Mouse (Mus musculus) hindbrain, embryonic 10.5 days (tissue): ENCODE data around the gene Elf5. TPM values are rescaled to one million over a fixed set of nuclear protein-coding genes. Genes with fewer than 3 reads are reported as not detected.
A peak's percentile ranks its signal among the peaks of the same experiment; 100 is the strongest.

Source experiments
- DNase-seq: peaks from one replicate; pipeline ENCODE4 v3.0.0-alpha.2; 2017; ENCODE audit warnings: low spot score
- H3K27ac ChIP-seq: fragments of 300-500 bp; sonication (generic); 2 replicates; pipeline ENCODE4 v1.5.1; 2016; ENCODE audit warnings: mild to moderate bottlenecking, moderate library complexity
- H3K27me3 ChIP-seq: fragments of 300-500 bp; sonication (generic); 2 replicates; pipeline ENCODE4 v1.6.1; 2016; ENCODE audit warnings: mild to moderate bottlenecking; ENCODE audit not compliant: poor library complexity, insufficient read depth, severe bottlenecking
- H3K36me3 ChIP-seq: fragments of 300-500 bp; sonication (generic); 2 replicates; pipeline ENCODE4 v1.6.1; 2016; ENCODE audit warnings: mild to moderate bottlenecking, moderate library complexity
- H3K4me1 ChIP-seq: fragments of 300-500 bp; sonication (generic); replicated peaks from 2 replicates; pipeline ENCODE4 v1.6.1; 2016; ENCODE audit warnings: mild to moderate bottlenecking
- H3K4me3 ChIP-seq: fragments of 300-500 bp; sonication (generic); 2 replicates; pipeline ENCODE4 v1.5.1; 2016; ENCODE audit warnings: mild to moderate bottlenecking, moderate library complexity
- H3K9me3 ChIP-seq: fragments of 300-500 bp; sonication (generic); 2 replicates; pipeline ENCODE4 v1.6.1; 2016; ENCODE audit warnings: mild to moderate bottlenecking, moderate library complexity
- WGBS: fragments of 180-500 bp; shearing (Covaris S2); methylation state at CpG from one replicate; pipeline ENCODE4 v1.1.7; 2016; 5-methylcytosine and 5-hydroxymethylcytosine counted together
- polyA plus RNA-seq: library from polyadenylated mRNA; unstranded; fragments of >200 nt; fragmentation: Nextera tagmentation; extraction: Ambion mirVana; gene quantifications from 2 replicates; pipeline ENCODE4 v1.2.1, GENCODE M21; 2016

Elf5 gene
- polyA plus RNA-seq, 1 experiment from 2014 or later, result not detected

- 91% methylated on average over 3 of the region's 3 CpGs for WGBS
- Histone ChIP-seq H3K36me3 (no peaks in the 10 kb centered on the region), H3K9me3 (no peaks in the 10 kb centered on the region), H3K4me3 (no peak overlapping the region), H3K27ac (no peak overlapping the region), H3K4me1 (no peaks in the 10 kb centered on the region), H3K27me3 (no peaks in the 10 kb centered on the region)
- DNase-seq, result no peak
Observed at GRCm38 (mm10) chr2:103415774-103416173, 4.3 kb downstream of the Elf5 start.

- no peak overlapping the region for H3K4me3 ChIP-seq
- no peaks in the 10 kb centered on the region for H3K27me3 ChIP-seq
- no peaks in the 10 kb centered on the region for H3K36me3 ChIP-seq
- no peak for DNase-seq
- no peaks in the 10 kb centered on the region for H3K9me3 ChIP-seq
- 79% methylated on average over 15 of the region's 15 CpGs for WGBS
- H3K27ac ChIP-seq, result no peak overlapping the region
- H3K4me1 ChIP-seq, result peaks cover 8% of the 10 kb centered on the region; the same call in 1 of the 2 replicates
Observed at GRCm38 (mm10) chr2:103420650-103421507, 9.4 kb downstream of the Elf5 start.

- Histone ChIP-seq H3K27me3 (no peaks in the 10 kb centered on the region), H3K4me1 (peaks cover 8% of the 10 kb centered on the region; the same call in 1 of the 2 replicates), H3K9me3 (no peaks in the 10 kb centered on the region), H3K36me3 (no peaks in the 10 kb centered on the region), H3K27ac (no peak overlapping the region), H3K4me3 (no peak overlapping the region)
- 65% methylated on average over 12 of the region's 12 CpGs for WGBS
- no peak for DNase-seq
Observed at GRCm38 (mm10) chr2:103423884-103424283, 12.4 kb downstream of the Elf5 start.

GRCm38 (mm10) chr2:103424349-103425026 lies 13.0 kb downstream of the Elf5 start:
- no peaks in the 10 kb centered on the region for H3K9me3 ChIP-seq
- H3K27ac ChIP-seq, result no peak overlapping the region
- WGBS, result 31% methylated on average over 12 of the region's 12 CpGs
- H3K4me1 ChIP-seq, result peaks cover 8% of the 10 kb centered on the region; the same call in 1 of the 2 replicates
- H3K36me3 ChIP-seq, result no peaks in the 10 kb centered on the region
- no peak overlapping the region for H3K4me3 ChIP-seq
- peak; percentile 70 for DNase-seq
- no peaks in the 10 kb centered on the region for H3K27me3 ChIP-seq

- no peaks in the 10 kb centered on the region for H3K27me3 ChIP-seq
- no peaks in the 10 kb centered on the region for H3K9me3 ChIP-seq
- 85% methylated on average over 11 of the region's 11 CpGs for WGBS
- no peak overlapping the region for H3K4me3 ChIP-seq
- peaks cover 8% of the 10 kb centered on the region; the same call in 1 of the 2 replicates for H3K4me1 ChIP-seq
- H3K27ac ChIP-seq, result no peak overlapping the region
- H3K36me3 ChIP-seq, result no peaks in the 10 kb centered on the region
- DNase-seq, result no peak
Observed at GRCm38 (mm10) chr2:103425456-103426063, 14.1 kb downstream of the Elf5 start.

GRCm38 (mm10) chr2:103428356-103428755 lies 16.9 kb downstream of the Elf5 start:
- 87% methylated on average over 3 of the region's 3 CpGs for WGBS
- Histone ChIP-seq H3K27me3 (no peaks in the 10 kb centered on the region), H3K4me1 (peaks cover 8% of the 10 kb centered on the region; the same call in 1 of the 2 replicates), H3K9me3 (no peaks in the 10 kb centered on the region), H3K4me3 (no peak overlapping the region), H3K36me3 (no peaks in the 10 kb centered on the region), H3K27ac (no peak overlapping the region)
- DNase-seq, result no peak

GRCm38 (mm10) chr2:103430712-103431111 lies 19.2 kb downstream of the Elf5 start:
- H3K9me3 ChIP-seq, result no peaks in the 10 kb centered on the region
- H3K4me3 ChIP-seq, result no peak overlapping the region
- H3K36me3 ChIP-seq, result no peaks in the 10 kb centered on the region
- 53% methylated on average over 1 of the region's 1 CpGs for WGBS
- no peaks in the 10 kb centered on the region for H3K27me3 ChIP-seq
- no peak for DNase-seq
- H3K4me1 ChIP-seq, result no peaks in the 10 kb centered on the region
- H3K27ac ChIP-seq, result no peak overlapping the region

- no peaks in the 10 kb centered on the region for H3K36me3 ChIP-seq
Observed at GRCm38 (mm10) chr2:103432695-103433275, 21.3 kb downstream of the Elf5 start.

GRCm38 (mm10) chr2:103435110-103435509 lies 23.6 kb downstream of the Elf5 start:
- peaks cover 19% of the 10 kb centered on the region for H3K4me1 ChIP-seq

More at GRCm38 (mm10) chr2:103432695-103433275, 21.3 kb downstream of the Elf5 start:
- Histone ChIP-seq H3K27me3 (no peaks in the 10 kb centered on the region), H3K9me3 (no peaks in the 10 kb centered on the region), H3K27ac (no peak overlapping the region), H3K4me3 (no peak overlapping the region), H3K4me1 (peaks cover 11% of the 10 kb centered on the region)
- WGBS, result 74% methylated on average over 8 of the region's 8 CpGs
- DNase-seq, result no peak

GRCm38 (mm10) chr2:103436534-103436933 lies 25.0 kb downstream of the Elf5 start:
- WGBS, result 81% methylated on average over 5 of the region's 5 CpGs
- H3K36me3 ChIP-seq, result no peaks in the 10 kb centered on the region
- H3K9me3 ChIP-seq, result no peaks in the 10 kb centered on the region
- H3K4me3 ChIP-seq, result no peak overlapping the region
- H3K27me3 ChIP-seq, result peaks cover 4% of the 10 kb centered on the region; the same call in 1 of the 2 replicates
- no peak overlapping the region for H3K27ac ChIP-seq
- H3K4me1 ChIP-seq, result peaks cover 20% of the 10 kb centered on the region
- no peak for DNase-seq

More at GRCm38 (mm10) chr2:103435110-103435509, 23.6 kb downstream of the Elf5 start:
- Histone ChIP-seq H3K27ac (no peak overlapping the region), H3K27me3 (no peaks in the 10 kb centered on the region), H3K4me3 (no peak overlapping the region), H3K9me3 (no peaks in the 10 kb centered on the region), H3K36me3 (no peaks in the 10 kb centered on the region)
- WGBS, result 84% methylated on average over 2 of the region's 2 CpGs
- DNase-seq, result no peak

- DNase-seq, result no peak
- Histone ChIP-seq H3K4me3 (no peak overlapping the region), H3K9me3 (no peaks in the 10 kb centered on the region), H3K27ac (no peak overlapping the region), H3K4me1 (peaks cover 20% of the 10 kb centered on the region), H3K36me3 (no peaks in the 10 kb centered on the region), H3K27me3 (peaks cover 4% of the 10 kb centered on the region; the same call in 1 of the 2 replicates)
- 89% methylated on average over 11 of the region's 11 CpGs for WGBS
Observed at GRCm38 (mm10) chr2:103439071-103439622, 27.7 kb downstream of the Elf5 start.

GRCm38 (mm10) chr2:103439710-103440109 lies 28.2 kb downstream of the Elf5 start:
- Histone ChIP-seq H3K4me1 (peaks cover 20% of the 10 kb centered on the region), H3K27me3 (peaks cover 4% of the 10 kb centered on the region; the same call in 1 of the 2 replicates), H3K36me3 (no peaks in the 10 kb centered on the region), H3K9me3 (no peaks in the 10 kb centered on the region), H3K4me3 (peak overlapping the region; percentile 39), H3K27ac (peak overlapping the region; percentile 76)
- DNase-seq, result peak; percentile 85
- 3% methylated on average over 12 of the region's 12 CpGs for WGBS
